Mouse (Mus musculus): ENCODE measurements around the gene Cldn7. TPM values are rescaled to one million over a fixed set of nuclear protein-coding genes. Genes with fewer than 3 reads are reported as not detected.

Gene Cldn7
- polyA plus RNA-seq, 1 experiment = not detected

DNA sequence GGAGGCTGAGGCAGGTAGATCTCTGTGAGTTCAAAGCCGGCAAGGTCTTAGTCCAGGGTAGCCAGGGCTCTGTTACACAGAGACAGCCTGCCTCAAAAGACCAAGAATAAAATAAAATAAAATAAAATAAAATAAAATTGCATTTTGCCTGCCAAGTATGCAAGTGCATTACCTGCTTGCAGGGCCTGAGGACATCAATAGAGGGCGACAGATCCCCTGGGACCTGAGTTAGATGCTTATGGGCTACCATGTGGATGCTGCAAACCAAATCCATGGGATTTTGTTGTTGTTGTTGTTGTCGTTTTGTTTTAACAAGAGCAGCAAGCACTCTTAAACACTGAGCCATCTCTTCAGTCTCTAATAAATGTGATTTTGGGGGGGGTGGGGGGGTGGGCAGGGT lies 32.3 kb upstream of the Cldn7 start:
- Histone ChIP-seq H3K4me3 (ENCODE audit: insufficient read depth, low read length) (no peak overlapping the region), H3K27ac (ENCODE audit: insufficient read depth, low read length) (no peak overlapping the region), H3K4me1 (ENCODE audit: control insufficient read depth, insufficient read depth, low read length) (peaks cover 2% of the 10 kb centered on the region; the same call in 1 of the 2 replicates)
- TF ChIP-seq CTCF (IDR thresholded peaks at IDR 0.05; ENCODE audit: extremely low read depth, insufficient read depth, low read length) (0 out of 2 replicates have a peak, but pooled peaks have one; percentile 17), POLR2A (IDR thresholded peaks at IDR 0.05; ENCODE audit: extremely low read depth, insufficient read depth, low read length) (no peak)

DNA sequence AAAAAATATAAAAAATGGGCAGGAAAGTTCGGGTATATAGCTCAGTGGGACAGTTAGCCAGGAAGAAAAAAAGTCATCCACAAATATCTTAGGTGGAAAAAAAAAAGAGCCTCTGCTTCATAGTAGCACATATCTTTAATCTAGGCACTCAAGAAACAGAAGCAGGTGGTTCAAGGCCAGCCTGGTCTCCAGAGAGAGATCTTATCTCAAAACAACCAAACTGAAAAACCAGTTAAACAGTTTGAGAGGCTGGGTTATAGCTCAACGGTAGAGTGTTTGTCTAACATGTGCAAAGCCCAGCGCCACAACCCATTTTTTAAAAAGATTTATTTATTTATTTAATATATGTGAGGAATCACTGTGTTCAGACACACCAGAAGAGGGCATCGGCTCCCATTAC lies 31.5 kb upstream of the Cldn7 start:
- no peak for TF ChIP-seq POLR2A (IDR thresholded peaks at IDR 0.05; ENCODE audit: extremely low read depth, insufficient read depth, low read length)
- no peak for TF ChIP-seq CTCF (IDR thresholded peaks at IDR 0.05; ENCODE audit: extremely low read depth, insufficient read depth, low read length)

DNA sequence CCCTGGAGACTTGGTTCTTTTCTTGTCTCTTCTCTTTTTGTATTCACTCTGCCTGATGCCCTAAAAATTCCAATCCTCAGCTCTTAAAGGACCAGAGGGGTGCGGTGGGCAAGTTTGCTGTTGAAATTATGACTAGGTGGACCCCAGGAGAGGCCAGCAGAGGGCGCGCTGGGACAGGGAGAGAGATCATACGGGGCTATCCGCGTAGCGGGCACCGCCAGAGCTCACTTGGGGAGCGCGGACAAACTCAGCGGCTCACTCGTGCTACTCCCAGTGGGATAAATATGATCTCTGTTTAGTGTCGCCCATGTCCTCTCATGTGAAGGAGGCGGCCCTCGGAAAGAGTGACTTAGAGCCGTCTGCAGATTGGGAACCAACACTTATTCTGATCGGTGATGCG lies 30.4 kb upstream of the Cldn7 start:
- H3K4me1 ChIP-seq (ENCODE audit: control insufficient read depth, insufficient read depth, low read length) = peaks cover 2% of the 10 kb centered on the region; the same call in 1 of the 2 replicates
- no peak overlapping the region for H3K27ac ChIP-seq (ENCODE audit: insufficient read depth, low read length)
- no peak overlapping the region for H3K4me3 ChIP-seq (ENCODE audit: insufficient read depth, low read length)
- no peak for TF ChIP-seq POLR2A (IDR thresholded peaks at IDR 0.05; ENCODE audit: extremely low read depth, insufficient read depth, low read length)
- peak; percentile 76 for TF ChIP-seq CTCF (IDR thresholded peaks at IDR 0.05; ENCODE audit: extremely low read depth, insufficient read depth, low read length)

More for the DNA sequence above, 31.5 kb upstream of the Cldn7 start:
- no peak overlapping the region for H3K27ac ChIP-seq (ENCODE audit: insufficient read depth, low read length)
- peaks cover 2% of the 10 kb centered on the region; the same call in 1 of the 2 replicates for H3K4me1 ChIP-seq (ENCODE audit: control insufficient read depth, insufficient read depth, low read length)
- H3K4me3 ChIP-seq (ENCODE audit: insufficient read depth, low read length) = no peak overlapping the region

DNA sequence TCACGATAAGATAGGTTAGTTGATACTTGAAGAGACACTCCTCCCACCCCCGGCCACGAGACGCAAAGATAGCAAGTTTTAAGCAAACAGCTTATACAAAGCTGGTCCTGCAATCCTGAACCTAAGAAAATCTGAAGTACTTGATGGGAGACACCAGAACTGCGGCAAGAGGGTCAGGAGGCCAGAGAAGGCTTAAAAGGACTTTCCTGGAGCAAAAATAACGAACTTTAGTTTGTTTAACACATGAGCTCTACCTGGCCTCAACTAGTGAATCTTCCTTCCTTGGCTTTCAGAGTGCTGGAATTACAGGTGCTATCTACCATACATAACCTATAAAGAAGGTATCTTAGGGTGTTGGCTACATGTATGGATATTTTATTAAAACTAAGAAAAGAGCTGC lies 29.9 kb upstream of the Cldn7 start:
- Histone ChIP-seq H3K27ac (ENCODE audit: insufficient read depth, low read length) (no peak overlapping the region), H3K4me1 (ENCODE audit: control insufficient read depth, insufficient read depth, low read length) (peaks cover 2% of the 10 kb centered on the region; the same call in 1 of the 2 replicates), H3K4me3 (ENCODE audit: insufficient read depth, low read length) (no peak overlapping the region)
- TF ChIP-seq CTCF (IDR thresholded peaks at IDR 0.05; ENCODE audit: extremely low read depth, insufficient read depth, low read length) (no peak), POLR2A (IDR thresholded peaks at IDR 0.05; ENCODE audit: extremely low read depth, insufficient read depth, low read length) (no peak)

- Histone ChIP-seq H3K4me3 (ENCODE audit: insufficient read depth, low read length) (0 out of 2 replicates have a peak within 1 kb of the TSS, but pooled peaks have one; percentile 4), H3K4me1 (ENCODE audit: control insufficient read depth, insufficient read depth, low read length) (peaks cover 2% of the 10 kb centered on the region; the same call in 1 of the 2 replicates), H3K27ac (ENCODE audit: insufficient read depth, low read length) (no peak within 1 kb of the TSS)
- no peak for TF ChIP-seq CTCF (IDR thresholded peaks at IDR 0.05; ENCODE audit: extremely low read depth, insufficient read depth, low read length)
- no peak for TF ChIP-seq POLR2A (IDR thresholded peaks at IDR 0.05; ENCODE audit: extremely low read depth, insufficient read depth, low read length)
Measured at GRCm38 (mm10) chr11:69935137-69935879, 29.3 kb upstream of the Cldn7 start, which contains the start of gene Ybx2. Gene Ybx2, plus strand, starts transcription at chr11:69935796.

DNA sequence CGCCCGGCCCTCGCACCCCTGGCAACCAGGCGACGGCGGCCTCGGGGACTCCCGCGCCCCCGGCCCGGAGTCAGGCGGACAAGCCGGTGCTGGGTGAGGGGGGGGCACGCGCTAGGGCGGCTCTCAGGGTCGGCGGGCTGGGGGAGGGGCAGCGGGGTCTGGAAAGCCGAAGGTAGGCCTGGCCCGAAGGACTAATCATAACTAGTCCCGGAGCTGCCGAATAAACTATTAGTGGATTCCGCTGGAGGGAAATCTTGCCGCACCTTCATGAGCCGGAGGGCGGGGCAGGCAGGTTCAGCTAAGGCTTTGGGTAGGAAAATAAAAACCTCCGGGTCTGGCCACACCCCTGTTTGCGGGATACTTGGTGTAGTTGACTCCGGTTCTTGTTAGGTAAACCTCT lies 28.4 kb upstream of the Cldn7 start:
- TF ChIP-seq POLR2A (IDR thresholded peaks at IDR 0.05; ENCODE audit: extremely low read depth, insufficient read depth, low read length) (no peak), CTCF (IDR thresholded peaks at IDR 0.05; ENCODE audit: extremely low read depth, insufficient read depth, low read length) (no peak)
- Histone ChIP-seq H3K4me1 (ENCODE audit: control insufficient read depth, insufficient read depth, low read length) (peaks cover 2% of the 10 kb centered on the region; the same call in 1 of the 2 replicates), H3K27ac (ENCODE audit: insufficient read depth, low read length) (no peak overlapping the region), H3K4me3 (ENCODE audit: insufficient read depth, low read length) (no peak overlapping the region)

- no peak for TF ChIP-seq CTCF (IDR thresholded peaks at IDR 0.05; ENCODE audit: extremely low read depth, insufficient read depth, low read length)
- TF ChIP-seq POLR2A (IDR thresholded peaks at IDR 0.05; ENCODE audit: extremely low read depth, insufficient read depth, low read length) = no peak
- peaks cover 2% of the 10 kb centered on the region; the same call in 1 of the 2 replicates for H3K4me1 ChIP-seq (ENCODE audit: control insufficient read depth, insufficient read depth, low read length)
- no peak overlapping the region for H3K27ac ChIP-seq (ENCODE audit: insufficient read depth, low read length)
- no peak overlapping the region for H3K4me3 ChIP-seq (ENCODE audit: insufficient read depth, low read length)
Measured at GRCm38 (mm10) chr11:69936714-69937347, 27.7 kb upstream of the Cldn7 start.

DNA sequence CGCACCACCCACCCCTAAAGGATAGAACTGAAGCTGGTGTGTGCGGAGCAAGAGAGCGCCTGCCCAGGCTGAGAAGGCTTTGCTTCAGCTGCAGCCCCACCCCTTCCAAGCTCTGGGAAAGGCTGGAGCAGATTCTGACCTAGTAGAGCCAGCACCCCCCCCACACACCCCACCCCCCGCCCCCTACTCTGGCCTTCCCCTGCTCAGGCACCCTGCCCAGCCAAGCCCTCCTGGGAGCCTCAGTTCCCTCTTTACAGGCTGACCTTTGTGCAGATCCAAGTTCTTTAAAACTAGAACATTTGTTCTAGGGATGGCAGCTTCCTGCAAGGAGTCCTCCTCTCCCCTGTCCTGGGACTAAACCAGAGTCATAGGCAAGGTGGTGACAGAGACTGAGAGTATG lies 27.2 kb upstream of the Cldn7 start:
- TF ChIP-seq CTCF (IDR thresholded peaks at IDR 0.05; ENCODE audit: extremely low read depth, insufficient read depth, low read length) (no peak), POLR2A (IDR thresholded peaks at IDR 0.05; ENCODE audit: extremely low read depth, insufficient read depth, low read length) (no peak)

DNA sequence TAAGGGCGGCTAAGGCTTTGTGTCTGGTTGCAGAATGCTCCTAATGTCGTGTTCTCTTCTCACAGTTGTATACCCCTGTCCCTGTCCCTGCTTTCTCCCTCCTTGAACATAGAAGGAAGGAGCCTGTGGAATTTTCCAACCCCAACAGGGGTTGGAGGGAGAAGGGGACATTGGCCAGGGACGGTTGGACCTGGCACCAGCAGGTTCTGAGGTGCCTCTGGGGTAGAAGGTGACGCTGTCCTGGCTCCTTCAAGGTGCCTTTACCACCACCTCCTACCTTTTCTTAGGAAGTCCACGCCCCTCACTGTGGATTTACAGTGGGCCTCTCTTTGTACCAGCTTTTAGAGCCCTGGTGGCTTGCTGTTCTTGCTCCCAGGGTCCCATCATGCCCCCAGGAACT lies 26.7 kb upstream of the Cldn7 start:
- Histone ChIP-seq H3K4me3 (ENCODE audit: insufficient read depth, low read length) (no peak overlapping the region), H3K27ac (ENCODE audit: insufficient read depth, low read length) (no peak overlapping the region), H3K4me1 (ENCODE audit: control insufficient read depth, insufficient read depth, low read length) (peaks cover 2% of the 10 kb centered on the region; the same call in 1 of the 2 replicates)
- TF ChIP-seq CTCF (IDR thresholded peaks at IDR 0.05; ENCODE audit: extremely low read depth, insufficient read depth, low read length) = no peak
- no peak for TF ChIP-seq POLR2A (IDR thresholded peaks at IDR 0.05; ENCODE audit: extremely low read depth, insufficient read depth, low read length)

More for the DNA sequence above, 27.2 kb upstream of the Cldn7 start:
- Histone ChIP-seq H3K27ac (ENCODE audit: insufficient read depth, low read length) (no peak overlapping the region), H3K4me3 (ENCODE audit: insufficient read depth, low read length) (no peak overlapping the region), H3K4me1 (ENCODE audit: control insufficient read depth, insufficient read depth, low read length) (peaks cover 2% of the 10 kb centered on the region; the same call in 1 of the 2 replicates)
